Mouse (Mus musculus) right cerebral cortex, postnatal 36 days (tissue): ENCODE measurements at regions not wholly inside any gene's neighbourhood (a gene's known extent, or its start where the extent isn't known, plus 50 kb on each side); places are given as distances from the start of the nearest gene placed in this dataset.

ENCODE experiments used
- DNase-seq, 2 experiments: peaks; one replicate each; pipeline ENCODE4 v3.0.0; 2022; ENCODE audit warnings: low spot score in 2 of 2, mixed read lengths in 1 of 2

DNA sequence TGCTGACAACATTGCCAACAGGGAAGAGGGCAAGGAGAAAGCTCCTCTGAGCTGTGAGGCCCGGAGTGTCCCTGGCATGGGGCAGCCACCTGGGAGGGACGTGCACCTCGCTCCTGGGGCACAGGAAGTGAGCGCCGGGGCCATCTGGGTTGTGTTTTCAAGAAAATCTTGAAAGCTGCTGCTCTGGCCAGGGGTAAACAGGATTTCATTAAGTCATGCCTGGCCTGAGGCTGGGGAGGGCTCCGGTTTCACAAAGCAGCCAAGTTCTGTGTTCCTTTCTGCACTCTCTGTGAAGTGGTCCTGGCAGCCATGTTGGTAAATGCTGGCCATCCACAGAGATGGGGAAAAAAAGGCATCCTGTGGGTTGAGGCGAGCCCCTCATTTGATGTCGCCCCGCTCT, 406.8 kb upstream of the Zmiz1 start:
- no peak for DNase-seq

DNA sequence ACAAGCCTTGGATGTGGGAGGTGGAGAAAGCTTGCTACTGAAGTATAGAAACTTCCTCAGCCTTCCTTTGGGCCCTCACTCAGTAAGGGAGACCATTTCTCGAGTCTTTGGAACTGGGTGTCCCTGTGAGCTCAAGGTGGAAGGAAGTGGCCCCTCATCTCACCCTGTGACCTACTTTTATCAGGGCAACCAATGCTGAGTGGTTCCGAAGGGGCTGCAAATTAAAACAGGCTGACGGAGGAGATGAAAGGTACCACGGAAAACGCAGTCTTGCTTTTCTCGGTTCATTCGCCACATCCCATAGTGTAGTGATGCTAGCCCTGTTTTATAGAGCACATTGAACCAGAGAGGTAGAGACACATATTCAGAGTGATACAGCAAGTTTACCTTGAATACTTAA, 399.6 kb upstream of the Zmiz1 start:
- DNase-seq = no peak

DNA sequence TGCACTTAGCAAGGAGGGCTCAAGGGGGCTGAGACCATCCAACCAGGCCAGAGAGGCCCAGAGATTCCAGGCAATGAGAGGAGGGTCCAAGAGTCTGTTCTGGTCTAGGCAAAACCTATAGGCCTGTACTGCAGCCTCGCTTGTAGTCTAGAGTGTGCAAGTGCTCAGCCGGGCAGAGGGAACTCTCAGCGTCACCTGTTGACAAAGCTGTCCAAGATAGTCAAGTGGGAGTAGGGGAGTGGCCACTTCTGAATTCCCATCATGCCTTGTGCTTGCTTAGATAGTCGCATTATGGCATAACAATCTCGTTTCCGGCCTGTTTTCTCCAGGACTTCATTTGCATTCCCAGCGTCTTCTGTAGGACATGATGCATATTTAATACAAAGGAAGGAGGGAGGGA, 398.7 kb upstream of the Zmiz1 start:
- DNase-seq = no peak

DNA sequence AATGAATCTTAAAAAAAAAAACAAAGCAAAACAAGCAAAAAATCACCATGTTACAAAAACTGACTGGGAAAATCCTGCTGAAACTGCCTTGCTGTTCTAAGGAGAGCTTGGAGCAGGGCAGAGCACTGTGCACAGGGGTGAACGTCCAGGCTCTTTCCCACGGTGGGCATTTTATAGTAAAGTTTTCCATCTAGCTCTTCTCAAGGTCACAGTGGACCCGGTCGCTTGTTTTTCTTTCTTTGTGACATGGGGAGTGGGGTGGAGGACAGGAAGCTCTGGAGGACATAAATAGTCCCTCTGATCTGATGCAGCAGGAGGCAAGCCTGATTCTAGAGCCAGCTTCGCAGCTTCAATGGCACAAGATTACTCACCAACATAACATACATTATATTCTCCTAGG, 395.9 kb upstream of the Zmiz1 start:
- DNase-seq = no peak

DNA sequence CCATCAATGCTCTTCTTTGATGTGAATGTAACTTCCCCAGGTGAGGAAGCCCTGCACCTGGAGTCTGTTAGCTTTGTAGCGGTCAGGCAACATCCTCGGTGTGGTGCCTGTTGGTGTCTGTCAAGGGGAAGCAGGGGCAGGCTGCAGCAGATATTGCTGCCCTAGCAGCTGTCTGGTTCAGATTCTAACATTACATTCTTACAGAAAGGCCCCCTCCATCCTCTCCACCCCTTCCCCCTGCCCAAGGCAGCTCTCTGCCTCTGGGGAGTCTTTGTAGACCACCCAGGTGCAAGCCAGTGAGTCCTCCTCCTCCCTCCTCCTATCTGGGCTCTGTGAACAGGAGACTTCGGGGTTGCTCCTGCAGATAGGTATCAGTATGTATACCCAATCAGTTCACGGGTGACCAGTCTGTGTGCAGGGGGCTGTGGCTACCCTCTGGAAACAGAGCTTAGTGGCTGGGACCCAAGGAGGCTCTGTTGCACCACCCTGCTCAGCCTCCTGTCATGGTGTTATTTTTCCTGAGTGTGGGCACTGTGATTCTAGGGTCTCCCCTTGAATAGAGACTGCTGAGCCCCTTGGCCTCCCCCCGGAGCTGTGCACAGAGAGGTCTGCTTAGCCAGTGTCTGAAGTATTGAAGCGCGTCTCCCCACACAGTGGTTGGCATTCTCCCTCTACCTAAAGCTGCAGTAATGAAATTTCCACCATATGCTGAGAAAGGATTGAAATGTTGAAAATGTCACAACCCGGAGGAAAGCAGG, 394.6 kb upstream of the Zmiz1 start:
- DNase-seq = no peak

DNA sequence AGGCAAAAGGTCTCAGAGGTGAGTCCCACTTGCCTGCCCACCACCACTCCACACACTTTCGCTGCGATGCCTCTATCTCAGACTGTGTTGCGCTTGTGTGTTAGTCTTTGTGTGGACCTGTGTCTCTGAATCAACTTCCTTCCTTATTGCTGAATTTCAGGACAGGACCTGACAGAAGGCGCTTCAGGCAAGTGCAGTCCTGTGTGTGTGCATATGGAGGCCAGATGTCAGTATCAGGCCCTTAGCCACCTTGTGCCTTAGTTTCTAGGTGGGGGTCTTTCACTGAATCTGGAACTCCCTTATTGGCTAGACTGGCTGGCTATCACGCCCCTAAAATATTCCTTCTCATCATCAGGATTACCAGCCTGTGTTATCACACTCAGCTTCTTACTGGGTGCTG, 391.6 kb upstream of the Zmiz1 start:
- DNase-seq = no peak

DNA sequence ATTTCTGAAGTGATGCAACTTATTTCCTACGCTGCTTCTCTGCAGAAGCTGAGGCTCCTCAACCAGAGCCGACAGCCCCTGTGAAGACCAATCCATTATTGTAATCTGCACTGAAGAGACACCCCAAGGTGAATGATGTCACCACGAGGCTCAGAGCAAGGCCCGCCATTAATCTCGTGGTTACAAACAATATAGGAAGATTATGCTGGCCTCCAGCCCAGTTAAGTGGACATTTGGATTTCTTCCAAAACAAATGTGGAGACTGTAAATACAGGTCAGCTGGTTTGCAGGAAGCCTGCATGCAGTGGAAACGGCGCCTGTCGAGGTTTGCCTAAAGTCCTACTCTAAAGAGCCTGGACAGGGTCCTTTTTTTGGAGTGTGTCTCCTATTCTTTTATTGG, 390.6 kb upstream of the Zmiz1 start:
- no peak for DNase-seq

DNA sequence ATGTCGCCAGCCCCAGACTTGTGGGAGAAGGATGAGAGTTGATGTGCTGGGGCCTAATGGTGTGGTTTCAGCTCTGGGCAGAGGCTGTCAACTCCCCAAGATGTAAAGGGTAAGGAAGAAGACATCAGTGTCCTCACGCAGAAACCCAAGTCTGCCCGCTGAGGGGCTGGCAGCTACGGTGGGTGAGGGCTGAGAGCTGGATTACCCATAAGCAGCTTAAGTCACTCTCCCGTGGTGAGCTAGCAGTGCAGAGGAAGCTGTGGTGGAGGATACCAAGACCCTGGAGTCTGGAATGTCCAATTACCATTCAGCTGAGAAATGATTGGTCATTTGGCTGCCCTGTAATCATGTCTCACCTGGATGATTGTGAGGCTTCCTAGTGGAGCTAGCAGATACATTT, 385.8 kb upstream of the Zmiz1 start:
- DNase-seq = no peak

DNA sequence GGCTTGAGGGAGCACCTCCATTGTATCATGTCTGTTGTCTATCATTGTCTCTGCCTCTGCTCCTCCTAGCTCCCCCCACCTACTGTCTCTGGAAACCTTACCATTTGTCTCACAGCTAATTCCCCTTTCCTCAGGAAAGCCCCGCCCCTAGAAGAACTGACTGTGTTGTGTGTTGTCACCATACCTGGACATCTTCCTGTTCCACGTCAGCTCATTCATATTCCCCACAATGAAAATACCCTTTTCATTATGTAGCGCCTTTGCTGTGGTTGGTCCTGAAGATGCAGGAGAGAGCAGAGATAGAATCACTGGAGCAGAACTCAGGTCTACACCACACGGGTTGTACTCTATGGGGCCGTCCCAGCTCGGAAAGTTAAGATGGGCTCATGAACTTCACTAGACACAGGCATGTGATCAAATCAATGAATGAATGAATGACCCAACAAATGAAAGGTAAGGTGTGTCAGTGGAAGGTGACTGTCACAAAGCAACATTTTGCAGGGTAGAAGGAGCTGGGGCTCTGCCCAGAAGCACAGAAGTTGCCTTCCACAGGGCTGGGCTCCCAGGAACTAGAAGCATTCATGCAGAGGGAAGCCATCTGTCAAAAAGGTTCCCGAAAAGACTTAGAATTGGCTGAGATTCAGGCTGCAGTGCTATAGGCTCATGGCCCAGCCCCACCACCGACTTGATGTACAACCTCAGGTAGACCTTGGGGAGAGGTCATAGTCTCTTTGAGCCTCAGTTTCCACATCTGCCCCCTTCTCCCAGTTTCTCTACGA, 384.8 kb upstream of the Zmiz1 start:
- DNase-seq = no peak

DNA sequence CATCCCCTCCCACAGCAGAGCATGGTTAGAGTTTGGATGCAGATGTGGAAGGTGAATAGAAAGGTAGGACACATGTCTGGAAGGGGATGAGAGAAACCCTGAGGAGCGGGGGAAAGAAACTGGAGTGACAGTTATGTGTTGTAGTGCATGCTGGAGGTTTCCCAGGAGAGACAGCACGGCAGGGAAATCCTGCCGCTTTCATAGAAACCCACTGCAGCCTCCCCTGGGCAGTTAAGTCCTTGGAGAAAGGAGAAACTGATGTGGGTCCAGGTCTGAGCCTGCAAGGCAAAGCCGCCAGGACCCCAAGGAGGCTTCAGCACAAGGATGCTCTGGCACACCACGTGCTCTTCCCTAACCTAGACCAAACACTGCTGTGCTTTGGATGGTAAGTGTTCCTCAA, 384.1 kb upstream of the Zmiz1 start:
- DNase-seq = no peak

DNA sequence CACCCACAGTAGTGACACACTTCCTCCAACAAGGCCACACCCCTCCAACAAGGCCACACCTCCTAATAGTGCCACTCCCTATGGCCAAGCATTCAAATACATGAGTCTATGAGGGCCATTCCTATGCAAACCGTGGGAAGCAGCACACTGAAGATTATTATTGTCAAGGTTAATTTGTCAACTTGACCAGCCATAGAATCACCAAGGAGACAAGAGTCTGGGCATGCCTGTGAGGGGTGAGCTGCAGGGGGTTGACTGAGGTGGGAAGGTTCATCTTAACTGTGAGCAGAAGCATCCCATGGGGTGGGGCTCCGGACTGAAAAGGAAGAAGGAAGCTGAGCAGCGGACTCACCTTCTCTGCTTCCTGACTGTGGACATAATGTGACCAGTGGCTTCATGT, 378.6 kb upstream of the Zmiz1 start:
- DNase-seq = no peak

DNA sequence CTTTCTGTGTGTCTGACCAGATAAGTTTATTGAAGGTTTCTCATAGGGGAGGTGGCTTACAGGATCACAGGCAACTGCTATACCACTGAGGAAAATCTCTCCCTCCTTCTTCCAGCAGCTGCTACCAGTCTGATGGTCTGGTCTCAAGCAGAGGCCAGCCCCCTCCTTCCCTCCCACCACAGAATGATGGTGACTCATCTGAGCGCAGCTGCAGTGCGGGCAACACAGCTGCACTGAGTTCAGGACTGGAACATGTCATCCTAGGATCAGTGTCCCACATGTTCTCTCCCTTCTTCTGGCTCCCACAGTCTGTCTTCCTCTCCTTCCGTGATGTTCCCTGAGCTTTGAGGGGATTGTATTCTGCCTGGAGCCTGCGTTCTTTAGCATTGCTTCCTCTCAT, 375.1 kb upstream of the Zmiz1 start:
- no peak for DNase-seq

DNA sequence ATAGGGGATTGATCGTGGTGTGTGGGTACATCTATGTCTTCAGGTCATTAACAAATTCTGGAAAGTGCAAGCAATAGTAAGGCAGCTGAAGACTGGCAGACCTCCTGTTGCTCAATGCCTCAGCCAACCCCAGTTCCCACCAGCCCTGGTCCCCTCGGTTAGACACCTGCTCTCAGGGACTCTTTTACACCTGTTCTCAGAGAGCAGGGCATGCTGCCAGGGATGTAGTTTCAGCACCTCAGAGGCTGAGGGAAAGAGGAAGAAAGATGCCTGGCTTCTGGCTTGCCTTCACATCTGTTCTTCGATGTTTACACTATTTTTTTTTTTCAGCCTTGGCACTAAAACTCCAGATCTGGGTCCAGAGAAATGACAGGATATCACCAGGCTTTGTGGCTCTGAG, 362.2 kb upstream of the Zmiz1 start:
- no peak for DNase-seq

DNA sequence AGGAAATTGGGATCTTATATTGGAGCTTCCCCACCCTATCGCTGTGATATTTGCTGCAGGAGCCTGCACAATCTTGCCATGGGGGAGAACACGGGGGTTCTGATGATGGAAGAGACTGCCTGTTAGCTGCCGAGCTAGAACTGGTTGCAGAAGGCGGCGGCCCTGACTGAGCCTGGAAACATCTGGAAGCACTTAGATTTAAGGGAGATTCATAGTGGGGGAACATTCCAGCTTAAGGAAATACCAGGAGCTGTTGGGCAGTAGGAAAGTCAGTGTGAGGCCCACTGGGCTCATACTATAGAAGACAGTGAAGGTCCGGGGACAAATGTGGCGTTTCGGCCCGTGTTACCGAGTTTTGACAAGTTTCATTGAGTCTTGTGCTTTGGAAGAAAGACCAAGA, 353.6 kb upstream of the Zmiz1 start:
- no peak for DNase-seq

DNA sequence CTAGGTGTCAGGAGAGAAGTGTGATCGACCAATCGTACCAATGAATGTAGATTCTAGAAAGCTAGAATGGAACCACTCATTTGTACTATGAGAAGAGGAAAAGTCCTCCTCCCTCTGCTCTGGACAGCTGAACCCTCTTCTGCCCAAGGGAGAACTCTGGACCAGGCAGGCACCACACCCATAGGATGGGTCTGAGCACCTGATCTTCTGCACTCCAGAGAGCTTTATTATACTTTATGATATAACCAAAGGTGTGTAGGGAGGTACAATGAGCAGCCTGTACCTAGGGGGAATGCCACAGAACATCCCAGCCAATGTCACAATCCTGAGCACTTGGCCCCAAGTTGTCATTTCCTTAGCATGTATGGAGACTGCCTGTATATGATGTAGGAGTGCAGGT, 352.5 kb upstream of the Zmiz1 start:
- DNase-seq = no peak

DNA sequence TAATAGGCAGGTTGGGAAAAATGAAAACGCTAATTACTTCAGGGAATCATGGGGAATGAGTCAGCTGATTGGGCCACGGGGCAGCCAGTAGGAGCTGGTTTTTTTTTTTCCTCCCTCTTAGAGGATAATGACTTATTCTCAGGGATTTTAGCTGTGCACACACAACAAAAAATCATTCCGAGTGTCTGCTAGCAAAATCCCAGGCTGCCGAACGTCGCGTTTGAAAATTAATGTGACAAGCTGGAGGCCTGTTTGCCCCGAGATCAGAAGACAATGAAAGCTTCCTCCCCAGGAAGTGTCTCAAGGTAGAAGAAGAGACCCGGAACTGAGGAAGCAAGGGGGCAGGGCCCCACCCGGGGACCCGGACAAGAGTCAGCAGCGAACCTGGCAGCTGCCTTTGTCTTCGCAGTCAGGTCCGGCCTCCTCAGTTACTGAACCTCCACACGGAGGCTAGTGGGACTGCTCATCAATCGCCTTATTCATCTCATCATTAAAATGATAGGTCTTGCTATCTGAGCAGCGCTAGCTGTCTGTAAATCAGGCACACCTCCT, 350.8 kb upstream of the Zmiz1 start:
- no peak for DNase-seq

DNA sequence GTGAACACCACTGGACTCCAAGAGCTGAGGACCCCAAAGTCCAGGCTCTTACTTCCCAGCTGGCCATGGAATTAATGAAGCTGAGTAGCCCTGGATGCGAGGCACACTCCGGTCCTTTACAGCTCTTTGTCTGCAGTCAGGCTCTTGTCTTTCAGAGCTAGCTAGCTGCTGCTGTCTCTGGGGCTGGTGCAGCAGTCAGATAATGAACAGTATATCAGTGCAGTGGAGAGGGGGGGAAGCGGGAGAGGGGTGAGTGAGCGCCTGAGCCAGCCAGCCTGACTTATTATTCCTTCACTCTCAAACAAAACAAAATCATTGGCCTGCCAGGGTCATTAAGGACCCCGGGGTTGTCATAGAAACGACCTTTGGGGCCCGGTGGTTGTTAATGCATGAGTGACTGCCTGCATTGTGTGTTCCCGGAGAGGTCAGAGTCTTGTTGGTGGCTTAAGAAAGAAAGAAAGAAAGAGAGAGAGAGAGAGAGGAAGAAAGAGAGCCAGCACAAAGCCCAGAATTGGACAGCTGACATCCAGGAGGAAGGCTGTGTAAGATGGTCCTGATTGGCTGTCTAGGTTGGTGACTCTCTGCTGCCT, 350.2 kb upstream of the Zmiz1 start:
- DNase-seq = no peak

DNA sequence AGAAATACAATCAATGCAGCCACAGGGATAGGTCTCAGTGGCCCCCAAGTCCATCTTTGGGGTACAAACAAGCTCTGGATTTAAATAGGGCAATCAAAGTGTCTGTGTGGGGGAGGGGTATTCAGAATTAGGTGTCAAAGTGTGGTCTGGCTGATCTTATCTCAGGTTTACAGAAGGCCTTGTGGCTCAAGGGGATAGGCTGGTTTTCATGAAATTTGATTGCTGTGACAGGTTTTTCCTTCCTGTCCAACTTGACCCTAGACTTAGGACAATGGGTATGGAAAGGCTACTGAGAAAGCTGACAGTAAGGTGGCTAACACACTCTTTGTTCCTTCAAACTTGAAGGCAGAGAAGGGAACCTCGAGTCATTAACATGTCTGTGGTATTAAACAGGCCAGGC, 349.3 kb upstream of the Zmiz1 start:
- no peak for DNase-seq

DNA sequence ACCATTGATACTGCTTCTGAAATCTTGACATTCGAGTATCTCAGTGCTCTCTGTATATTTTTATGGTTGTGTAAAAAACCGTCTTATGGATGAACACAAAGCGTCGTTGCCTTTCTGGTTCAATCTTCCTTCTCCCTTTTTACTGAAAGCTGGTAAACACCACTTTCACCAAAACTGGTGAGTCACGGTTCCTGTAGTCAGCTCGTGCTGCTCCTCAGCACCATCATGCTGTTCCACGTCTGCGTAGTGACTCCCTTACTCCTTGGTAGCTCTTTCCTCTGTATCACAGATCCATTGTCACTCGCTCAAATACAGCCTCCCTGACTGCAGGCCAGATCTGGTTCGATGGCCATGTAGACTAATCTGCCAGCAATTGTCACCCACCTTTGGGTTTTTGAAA, 346.2 kb upstream of the Zmiz1 start:
- DNase-seq = no peak

DNA sequence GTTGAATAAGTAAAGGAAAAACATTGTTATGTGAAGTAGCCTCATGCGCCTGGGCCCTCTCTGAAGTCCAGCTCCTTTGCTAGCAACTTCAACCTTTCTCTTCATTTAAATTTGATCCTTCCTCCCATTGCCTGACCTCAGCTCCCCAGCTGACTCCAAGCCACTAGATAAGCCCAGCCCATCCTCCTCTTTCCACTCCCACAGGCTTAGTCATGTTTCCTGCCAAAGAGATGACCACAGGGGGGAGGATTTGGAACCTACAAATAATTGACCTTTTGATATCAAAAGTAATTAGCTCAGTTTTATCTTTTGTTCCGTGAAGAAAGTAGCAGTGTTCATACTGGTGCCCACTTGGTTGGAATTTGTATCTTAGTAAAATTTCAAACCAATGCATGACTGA, 345.7 kb upstream of the Zmiz1 start:
- DNase-seq = no peak

DNA sequence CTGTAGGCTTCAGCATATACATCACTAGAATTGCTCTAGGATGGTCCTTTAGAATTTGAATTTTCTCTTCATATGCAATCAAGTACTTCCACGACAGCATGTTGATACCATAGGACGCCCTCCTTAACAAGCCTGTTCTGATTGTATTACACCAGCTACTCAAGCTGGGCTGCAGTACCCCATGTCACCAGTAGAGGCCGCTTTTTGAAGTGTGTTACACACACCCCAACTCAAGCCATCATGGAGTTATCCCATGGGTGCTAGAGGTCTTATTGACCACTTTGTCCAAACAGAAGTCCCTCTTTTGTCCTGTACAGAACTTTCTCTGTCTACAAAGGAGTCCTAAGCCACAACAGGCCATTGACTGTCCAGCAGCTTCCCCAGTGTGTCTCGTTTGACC, 342.6 kb upstream of the Zmiz1 start:
- DNase-seq = no peak

DNA sequence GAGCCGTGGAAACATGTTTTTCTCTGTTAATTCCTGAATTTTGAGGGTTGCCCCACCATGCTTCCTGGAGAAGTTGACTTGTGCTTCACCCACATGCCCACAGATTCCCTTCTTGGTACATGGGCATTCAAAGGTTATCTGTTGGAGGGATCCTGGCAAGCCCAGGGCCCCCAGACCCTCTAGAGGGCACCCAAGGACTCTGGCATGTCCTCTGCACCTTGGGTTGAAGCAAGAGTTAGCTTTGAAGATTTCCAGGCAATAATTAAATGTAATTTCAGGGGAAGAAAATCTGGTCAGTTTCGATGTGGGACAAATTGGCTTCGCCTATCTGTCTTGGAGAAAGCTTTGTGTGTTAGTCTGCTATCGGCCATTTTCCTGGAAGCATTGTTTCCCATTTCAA, 339.0 kb upstream of the Zmiz1 start:
- no peak for DNase-seq

DNA sequence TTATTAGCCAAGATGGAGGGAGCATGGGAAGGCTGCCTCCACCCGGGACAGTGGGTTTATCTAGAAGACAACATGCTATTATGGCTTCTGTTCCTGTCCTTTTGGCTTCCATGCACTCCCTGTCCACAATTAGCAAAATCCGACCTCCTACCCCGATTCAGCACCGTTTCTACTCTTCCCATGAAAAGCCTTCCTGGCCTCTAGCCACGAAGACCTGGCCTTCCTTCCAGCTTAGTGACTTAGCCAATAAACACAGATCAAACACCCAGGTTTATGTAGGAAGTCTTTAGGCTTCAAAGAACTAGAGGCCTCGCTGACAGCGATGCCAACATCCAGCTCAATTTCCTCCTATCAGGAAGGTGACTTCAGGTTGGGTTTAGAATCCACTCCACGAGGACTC, 338.5 kb upstream of the Zmiz1 start:
- no peak for DNase-seq
